Mouse (Mus musculus): ENCODE results near the gene Ccser1. TPM values are rescaled to one million over a fixed set of nuclear protein-coding genes. Genes with fewer than 3 reads are reported as not detected.
A peak's percentile ranks its signal among the peaks of the same experiment; 100 is the strongest.

Gene Ccser1
- polyA plus RNA-seq, 1 experiment from 2014 or later: 30.8 TPM

DNA sequence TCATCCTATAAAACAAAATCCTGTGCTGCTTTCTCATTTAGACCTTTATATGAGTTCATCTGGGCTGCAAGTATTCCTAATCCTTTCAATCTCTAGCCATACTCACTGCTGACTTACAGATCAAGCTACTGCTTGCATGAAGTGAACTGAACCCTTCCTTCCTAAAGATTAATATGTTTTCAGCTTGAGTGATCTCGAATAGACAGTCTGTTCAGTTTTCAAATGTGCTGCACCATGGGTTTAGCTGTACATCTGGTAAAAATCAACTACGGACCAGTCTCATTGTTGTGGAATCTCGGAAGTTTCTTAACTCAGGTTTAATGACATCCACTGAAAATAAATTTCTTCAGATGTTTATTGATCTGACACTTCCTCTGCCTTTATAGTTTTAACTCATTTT is 620.8 kb downstream of the Ccser1 start:
- 36% methylated on average over 3 of the region's 3 CpGs for WGBS
- H3K9ac ChIP-seq (replicated peaks): no peak overlapping the region
- H3K9me3 ChIP-seq: no peaks in the 10 kb centered on the region
- H3K4me2 ChIP-seq (replicated peaks): no peak overlapping the region
- no peak for ATAC-seq (replicated peaks)
- no peaks in the 10 kb centered on the region for H3K36me3 ChIP-seq
- no peak overlapping the region for H3K27ac ChIP-seq (replicated peaks)
- H3K4me1 ChIP-seq: no peaks in the 10 kb centered on the region
- no peaks in the 10 kb centered on the region for H3K27me3 ChIP-seq
- H3K4me3 ChIP-seq: no peak overlapping the region

DNA sequence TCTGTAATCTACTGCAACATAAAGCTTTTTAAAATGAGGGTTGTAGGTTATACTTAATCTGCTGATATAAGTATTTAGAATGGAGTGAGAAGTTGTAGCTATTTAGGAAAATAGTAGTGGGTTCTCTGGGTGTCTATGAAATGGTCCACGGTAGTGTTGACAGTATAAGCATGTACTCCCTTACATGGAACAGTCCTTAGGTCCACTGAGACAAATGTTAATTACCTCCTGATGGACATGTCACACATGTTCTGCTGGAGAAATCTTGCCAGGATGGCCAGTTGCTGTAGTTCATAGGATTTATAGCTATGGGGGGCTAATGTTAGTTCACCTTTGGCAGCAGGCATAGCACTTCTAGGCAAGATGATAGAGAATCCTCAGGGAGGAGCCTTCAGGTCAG is 625.4 kb downstream of the Ccser1 start:
- no peaks in the 10 kb centered on the region for H3K9me3 ChIP-seq
- ATAC-seq (replicated peaks): no peak
- H3K27ac ChIP-seq (replicated peaks): no peak overlapping the region
- H3K27me3 ChIP-seq: no peaks in the 10 kb centered on the region
- no peaks in the 10 kb centered on the region for H3K36me3 ChIP-seq
- H3K9ac ChIP-seq (replicated peaks): no peak overlapping the region
- no peak overlapping the region for H3K4me2 ChIP-seq (replicated peaks)
- no peak overlapping the region for H3K4me3 ChIP-seq
- no peaks in the 10 kb centered on the region for H3K4me1 ChIP-seq
- 91% methylated on average over 1 of the region's 1 CpGs for WGBS

DNA sequence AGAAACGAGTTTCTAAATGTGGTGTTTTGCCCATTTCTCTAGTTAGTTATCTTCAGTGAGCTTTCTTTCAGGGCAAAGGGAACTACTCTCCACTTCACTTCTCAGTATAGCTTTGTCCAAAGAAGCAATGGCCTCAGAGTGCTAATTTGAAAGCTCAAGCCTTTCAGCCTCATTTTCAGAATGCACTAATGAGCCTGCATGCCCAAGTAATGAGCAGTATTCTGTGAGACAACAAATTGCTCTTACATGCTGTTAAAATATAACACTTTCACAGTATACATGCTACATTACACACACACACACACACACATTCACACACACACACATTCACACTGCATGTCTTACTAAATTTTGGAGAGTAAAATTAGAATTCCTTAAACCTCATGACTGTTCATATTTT is 637.6 kb downstream of the Ccser1 start:
- H3K27me3 ChIP-seq: no peaks in the 10 kb centered on the region
- H3K9ac ChIP-seq (replicated peaks): no peak overlapping the region
- no peak overlapping the region for H3K4me2 ChIP-seq (replicated peaks)
- WGBS: 21% methylated on average over 1 of the region's 1 CpGs
- peak; percentile 88 for ATAC-seq (replicated peaks)
- H3K4me1 ChIP-seq: no peaks in the 10 kb centered on the region
- no peaks in the 10 kb centered on the region for H3K9me3 ChIP-seq
- H3K27ac ChIP-seq (replicated peaks): no peak overlapping the region
- H3K36me3 ChIP-seq: no peaks in the 10 kb centered on the region
- H3K4me3 ChIP-seq: no peak overlapping the region

DNA sequence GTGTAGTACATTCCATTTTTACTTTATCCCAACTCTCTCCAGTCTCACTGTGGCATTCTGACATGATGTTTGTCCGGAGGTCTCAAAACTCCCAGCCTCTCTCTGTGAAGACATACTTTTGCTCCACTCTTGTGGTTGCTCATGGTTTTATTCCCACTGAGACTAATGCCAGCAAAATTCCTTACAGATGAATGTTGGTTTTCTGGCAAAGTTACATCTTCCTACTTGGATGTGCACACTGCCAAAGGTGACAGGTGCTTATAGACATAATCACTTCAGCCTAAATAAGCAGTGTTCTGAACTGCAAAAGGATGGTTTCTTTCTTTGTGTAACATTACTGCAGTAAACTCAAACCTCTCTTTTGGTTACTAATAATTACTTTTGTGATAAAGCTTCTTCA is 696.2 kb downstream of the Ccser1 start:
- Histone ChIP-seq H3K27ac (replicated peaks) (no peak overlapping the region), H3K9me3 (no peaks in the 10 kb centered on the region), H3K4me2 (replicated peaks) (no peak overlapping the region), H3K27me3 (no peaks in the 10 kb centered on the region), H3K4me1 (no peaks in the 10 kb centered on the region), H3K9ac (replicated peaks) (no peak overlapping the region), H3K36me3 (no peaks in the 10 kb centered on the region), H3K4me3 (no peak overlapping the region)
- 88% methylated on average over 1 of the region's 1 CpGs for WGBS
- ATAC-seq (replicated peaks): no peak

DNA sequence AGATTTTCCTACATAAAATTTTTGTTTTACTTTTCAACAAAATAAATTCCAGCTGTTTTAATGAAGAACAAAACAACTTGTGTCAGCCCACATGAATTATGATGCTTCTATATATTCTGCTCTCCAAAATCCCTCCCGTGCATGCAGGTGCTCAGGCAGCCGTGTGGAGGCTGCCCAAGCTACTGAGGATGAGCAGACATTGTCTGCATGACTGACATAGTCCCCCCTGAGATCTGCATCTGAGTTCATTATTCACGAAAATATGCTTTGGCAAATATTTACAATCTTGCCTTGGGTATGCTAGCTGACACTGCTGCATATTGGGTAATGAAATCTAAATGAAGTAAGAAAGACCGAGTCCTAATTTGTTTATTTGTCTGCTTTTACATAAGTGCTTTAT is 718.1 kb downstream of the Ccser1 start:
- WGBS: 69% methylated on average over 4 of the region's 4 CpGs
- H3K27ac ChIP-seq (replicated peaks): no peak overlapping the region
- no peaks in the 10 kb centered on the region for H3K36me3 ChIP-seq
- H3K9ac ChIP-seq (replicated peaks): no peak overlapping the region
- no peak overlapping the region for H3K4me2 ChIP-seq (replicated peaks)
- no peaks in the 10 kb centered on the region for H3K9me3 ChIP-seq
- no peaks in the 10 kb centered on the region for H3K27me3 ChIP-seq
- no peaks in the 10 kb centered on the region for H3K4me1 ChIP-seq
- no peak for ATAC-seq (replicated peaks)
- no peak overlapping the region for H3K4me3 ChIP-seq

DNA sequence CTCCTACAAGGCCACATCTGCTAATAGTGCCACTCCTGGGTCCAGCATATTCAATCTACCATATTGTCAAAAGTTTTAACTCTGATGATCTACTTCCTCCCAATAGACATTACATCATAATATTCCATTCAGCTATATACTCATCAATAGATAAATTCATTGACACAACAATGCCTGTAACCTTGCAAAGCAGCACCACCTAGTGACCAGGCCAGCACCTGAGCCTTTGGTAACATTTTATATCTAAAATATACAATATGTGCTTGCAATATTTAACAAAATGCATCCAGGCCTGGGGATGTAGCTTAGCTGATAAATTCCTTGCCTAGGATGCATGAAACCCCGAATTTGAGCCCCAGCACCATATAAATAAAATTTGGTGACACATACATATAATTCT is 722.6 kb downstream of the Ccser1 start:
- no peak overlapping the region for H3K4me2 ChIP-seq (replicated peaks)
- no peak overlapping the region for H3K9ac ChIP-seq (replicated peaks)
- H3K27me3 ChIP-seq: no peaks in the 10 kb centered on the region
- no peak overlapping the region for H3K4me3 ChIP-seq
- ATAC-seq (replicated peaks): no peak
- no peaks in the 10 kb centered on the region for H3K36me3 ChIP-seq
- no peak overlapping the region for H3K27ac ChIP-seq (replicated peaks)
- no peaks in the 10 kb centered on the region for H3K4me1 ChIP-seq
- no peaks in the 10 kb centered on the region for H3K9me3 ChIP-seq
- 41% methylated on average over 1 of the region's 1 CpGs for WGBS

DNA sequence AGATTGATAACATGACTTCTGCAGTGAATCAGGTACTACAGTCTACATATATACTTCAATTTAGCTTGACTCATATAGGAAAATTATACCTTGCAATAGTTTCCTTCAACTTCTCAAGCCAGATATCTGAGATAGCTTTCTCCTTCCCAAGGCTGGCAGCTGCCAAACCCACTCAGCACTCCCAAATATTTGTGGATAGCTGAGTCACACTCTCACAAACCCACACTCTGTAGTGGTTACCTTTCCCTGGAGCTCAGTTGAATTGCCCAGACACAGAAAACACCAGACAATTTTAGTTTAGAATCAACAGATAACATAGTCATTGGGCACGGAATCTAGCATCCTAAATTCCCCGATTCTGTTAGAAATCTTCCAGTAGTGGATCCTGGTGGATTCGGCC is 732.8 kb downstream of the Ccser1 start:
- no peaks in the 10 kb centered on the region for H3K36me3 ChIP-seq
- H3K27me3 ChIP-seq: no peaks in the 10 kb centered on the region
- no peak overlapping the region for H3K4me3 ChIP-seq
- no peaks in the 10 kb centered on the region for H3K9me3 ChIP-seq
- H3K4me2 ChIP-seq (replicated peaks): no peak overlapping the region
- no peaks in the 10 kb centered on the region for H3K4me1 ChIP-seq
- no peak overlapping the region for H3K9ac ChIP-seq (replicated peaks)
- no peak overlapping the region for H3K27ac ChIP-seq (replicated peaks)
- WGBS: 96% methylated on average over 3 of the region's 3 CpGs
- ATAC-seq (replicated peaks): no peak

DNA sequence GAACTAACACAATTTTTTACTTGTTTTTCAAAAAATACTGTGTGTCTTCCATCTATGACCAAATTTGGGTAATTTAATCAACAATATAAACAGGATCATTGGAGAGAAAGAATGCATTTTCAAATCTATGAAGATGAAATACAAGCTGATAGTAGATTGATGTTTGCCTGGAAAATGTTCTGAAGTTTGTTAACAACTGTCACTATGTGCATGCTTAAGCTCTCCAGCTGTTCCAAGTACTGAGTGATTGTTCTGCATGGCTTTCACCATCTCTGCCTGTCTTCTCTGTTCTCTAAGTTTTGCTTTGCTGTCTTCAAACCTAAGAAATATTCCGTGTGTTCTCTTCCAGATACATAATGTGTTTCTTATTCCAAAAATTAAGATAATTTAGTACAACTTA is 751.5 kb downstream of the Ccser1 start:
- Histone ChIP-seq H3K9me3 (no peaks in the 10 kb centered on the region), H3K27ac (replicated peaks) (no peak overlapping the region), H3K27me3 (no peaks in the 10 kb centered on the region), H3K4me1 (no peaks in the 10 kb centered on the region), H3K4me2 (replicated peaks) (no peak overlapping the region), H3K36me3 (no peaks in the 10 kb centered on the region), H3K4me3 (no peak overlapping the region), H3K9ac (replicated peaks) (no peak overlapping the region)
- no peak for ATAC-seq (replicated peaks)
- WGBS: 88% methylated on average over 1 of the region's 1 CpGs

DNA sequence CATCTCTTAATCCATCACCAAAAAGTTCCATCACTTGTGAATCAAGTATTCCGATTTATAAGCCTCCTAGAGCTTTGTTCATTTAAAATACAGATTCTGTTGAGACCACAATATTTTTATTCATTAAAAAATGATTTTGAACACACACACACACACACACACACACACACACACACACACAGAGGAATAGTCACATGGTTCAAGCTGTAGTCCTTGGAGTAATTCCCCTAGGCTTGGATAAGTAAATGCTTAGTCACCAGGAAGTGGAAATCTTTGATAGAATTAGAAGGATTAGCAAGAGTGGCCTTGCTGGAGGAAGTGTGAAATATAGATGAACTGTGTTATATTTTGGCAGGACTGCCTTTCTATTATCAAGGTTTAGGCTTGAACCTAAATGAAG is 756.5 kb downstream of the Ccser1 start:
- 98% methylated on average over 1 of the region's 1 CpGs for WGBS
- H3K27ac ChIP-seq (replicated peaks): no peak overlapping the region
- no peaks in the 10 kb centered on the region for H3K4me1 ChIP-seq
- no peaks in the 10 kb centered on the region for H3K9me3 ChIP-seq
- H3K4me3 ChIP-seq: no peak overlapping the region
- no peak for ATAC-seq (replicated peaks)
- no peaks in the 10 kb centered on the region for H3K27me3 ChIP-seq
- H3K36me3 ChIP-seq: no peaks in the 10 kb centered on the region
- H3K9ac ChIP-seq (replicated peaks): no peak overlapping the region
- no peak overlapping the region for H3K4me2 ChIP-seq (replicated peaks)

DNA sequence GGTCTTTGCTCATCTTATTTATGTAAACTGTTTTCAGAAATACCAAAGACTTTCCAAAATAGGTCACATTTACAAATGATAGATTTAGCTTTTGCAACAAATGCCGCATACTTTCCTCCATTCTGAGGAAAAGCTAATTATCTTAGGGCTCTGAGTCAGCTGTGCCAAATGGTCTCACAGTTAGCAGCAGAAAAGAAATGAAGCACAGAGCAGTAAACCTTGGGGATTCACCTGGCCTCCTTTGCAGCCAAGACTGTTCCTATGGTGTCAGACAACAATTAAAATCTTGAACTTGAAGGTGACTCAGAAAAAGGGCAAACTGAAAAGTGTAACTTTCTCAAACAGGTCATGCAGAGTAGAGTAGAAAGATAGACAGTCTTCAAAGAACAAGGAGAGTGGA is 759.1 kb downstream of the Ccser1 start:
- Histone ChIP-seq H3K4me2 (replicated peaks) (no peak overlapping the region), H3K4me1 (no peaks in the 10 kb centered on the region), H3K36me3 (no peaks in the 10 kb centered on the region), H3K9ac (replicated peaks) (no peak overlapping the region), H3K4me3 (no peak overlapping the region), H3K9me3 (no peaks in the 10 kb centered on the region), H3K27ac (replicated peaks) (no peak overlapping the region), H3K27me3 (no peaks in the 10 kb centered on the region)
- ATAC-seq (replicated peaks): no peak
- WGBS: 77% methylated on average over 1 of the region's 1 CpGs

DNA sequence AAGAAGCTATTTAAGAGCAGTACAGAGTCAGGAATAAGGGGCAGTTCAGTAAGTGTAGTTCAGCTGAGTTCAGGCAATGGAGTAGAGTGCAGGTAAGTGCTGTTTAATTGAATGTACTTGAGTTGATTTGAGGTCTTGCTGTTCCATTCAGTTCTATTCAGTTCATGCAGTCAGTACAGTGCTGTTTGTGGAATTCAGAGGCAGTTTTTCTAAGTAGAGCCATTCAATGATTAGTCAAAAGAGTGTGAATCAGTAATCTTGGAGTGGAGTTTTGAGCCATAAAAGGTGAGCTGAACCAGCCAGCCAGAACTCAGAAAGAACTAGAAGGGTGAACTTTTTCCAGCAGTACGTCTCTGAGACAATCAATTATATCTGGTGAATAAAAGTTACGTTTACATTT is 773.6 kb downstream of the Ccser1 start:
- Histone ChIP-seq H3K36me3 (no peaks in the 10 kb centered on the region), H3K27ac (replicated peaks) (no peak overlapping the region), H3K27me3 (no peaks in the 10 kb centered on the region), H3K4me2 (replicated peaks) (no peak overlapping the region), H3K4me3 (no peak overlapping the region), H3K9me3 (no peaks in the 10 kb centered on the region), H3K4me1 (no peaks in the 10 kb centered on the region), H3K9ac (replicated peaks) (no peak overlapping the region)
- no peak for ATAC-seq (replicated peaks)
- 81% methylated on average over 2 of the region's 2 CpGs for WGBS

DNA sequence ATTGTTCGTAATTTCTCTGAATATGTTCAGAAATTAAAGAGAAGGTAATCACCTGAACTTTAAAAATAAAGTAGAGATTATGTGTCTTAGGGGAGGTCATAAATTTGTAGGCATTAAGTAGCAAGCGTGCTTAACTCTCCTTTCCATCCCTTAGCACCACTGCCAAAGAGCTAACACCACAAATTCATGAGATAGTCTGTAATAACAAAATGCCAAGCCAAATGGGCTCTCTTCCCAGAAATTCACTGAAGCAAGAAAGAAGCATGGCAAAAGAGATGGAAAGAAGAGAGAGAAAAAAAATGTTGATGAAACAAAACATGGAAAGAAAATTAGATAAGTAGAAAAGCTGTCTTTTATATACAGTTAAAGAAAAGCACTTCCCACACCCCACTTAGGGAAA is 796.8 kb downstream of the Ccser1 start:
- Histone ChIP-seq H3K27ac (replicated peaks) (no peak overlapping the region), H3K9ac (replicated peaks) (no peak overlapping the region), H3K9me3 (no peaks in the 10 kb centered on the region), H3K4me3 (no peak overlapping the region), H3K27me3 (no peaks in the 10 kb centered on the region), H3K4me2 (replicated peaks) (no peak overlapping the region), H3K4me1 (no peaks in the 10 kb centered on the region), H3K36me3 (no peaks in the 10 kb centered on the region)
- no peak for ATAC-seq (replicated peaks)
- WGBS: 66% methylated on average over 2 of the region's 2 CpGs

DNA sequence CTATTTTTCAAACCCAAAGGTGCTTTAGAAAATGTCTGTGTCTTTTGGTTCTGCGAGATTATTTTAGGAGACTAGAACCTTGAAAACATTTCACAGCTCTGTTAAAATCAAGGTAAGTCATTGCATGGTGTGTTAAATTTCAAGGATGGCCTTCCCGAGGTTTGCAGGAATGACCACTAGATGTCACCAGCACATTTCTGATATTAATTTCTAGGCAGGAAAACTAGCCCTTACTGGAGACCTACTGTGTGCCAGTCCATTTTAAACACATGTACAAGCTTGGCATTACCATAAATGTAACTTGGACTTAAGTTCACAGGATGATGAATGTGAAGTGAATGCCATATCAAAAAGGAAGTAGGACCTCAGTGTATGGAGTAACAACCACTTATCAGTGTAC is 798.3 kb downstream of the Ccser1 start:
- H3K36me3 ChIP-seq: no peaks in the 10 kb centered on the region
- no peak overlapping the region for H3K4me2 ChIP-seq (replicated peaks)
- ATAC-seq (replicated peaks): no peak
- no peaks in the 10 kb centered on the region for H3K9me3 ChIP-seq
- WGBS: 28% methylated on average over 2 of the region's 2 CpGs
- no peaks in the 10 kb centered on the region for H3K27me3 ChIP-seq
- H3K9ac ChIP-seq (replicated peaks): no peak overlapping the region
- no peaks in the 10 kb centered on the region for H3K4me1 ChIP-seq
- H3K4me3 ChIP-seq: no peak overlapping the region
- H3K27ac ChIP-seq (replicated peaks): no peak overlapping the region

DNA sequence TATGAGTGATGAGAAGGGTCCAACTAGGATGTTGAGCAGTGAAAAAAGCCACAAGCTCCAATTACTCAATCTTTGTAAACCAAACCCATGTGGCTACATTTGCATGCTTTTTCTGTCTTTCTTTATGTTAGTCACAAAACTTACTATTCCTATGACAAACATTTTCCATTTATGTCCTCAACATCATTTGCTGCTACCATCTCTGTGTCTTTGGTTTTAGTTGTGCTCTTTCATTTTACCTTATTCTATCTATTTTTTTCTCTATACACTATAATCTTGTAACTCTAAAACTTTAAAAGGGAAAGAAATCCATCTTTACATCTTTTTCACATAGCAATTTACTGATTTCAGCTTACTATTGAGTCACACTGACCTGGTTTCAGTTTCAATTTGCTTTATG is 834.2 kb downstream of the Ccser1 start:
- no peaks in the 10 kb centered on the region for H3K9me3 ChIP-seq
- ATAC-seq (replicated peaks): no peak
- H3K4me2 ChIP-seq (replicated peaks): no peak overlapping the region
- H3K9ac ChIP-seq (replicated peaks): no peak overlapping the region
- H3K36me3 ChIP-seq: no peaks in the 10 kb centered on the region
- H3K27ac ChIP-seq (replicated peaks): no peak overlapping the region
- H3K4me1 ChIP-seq: no peaks in the 10 kb centered on the region
- no peaks in the 10 kb centered on the region for H3K27me3 ChIP-seq
- H3K4me3 ChIP-seq: no peak overlapping the region

Measured in forebrain, embryonic 15.5 days (tissue).